Mouse (Mus musculus) hindlimb bud, embryonic 11.5 days (tissue): Measurements from ENCODE around the gene Igf2r.

ENCODE experiments used
- DNase-seq: peaks from one replicate; pipeline ENCODE4 v3.0.0-alpha.2; 2012; ENCODE audit warnings: low read depth, low spot score; ENCODE audit errors: extremely low spot score

The Igf2r gene

GRCm38 (mm10) chr17:12721118-12721886 is 48.2 kb downstream of the Igf2r start:
- DNase-seq = no peak

GRCm38 (mm10) chr17:12718251-12718650 is 51.2 kb downstream of the Igf2r start:
- no peak for DNase-seq

- no peak for DNase-seq
These were observed 52.0 kb downstream of the Igf2r start for GRCm38 (mm10) chr17:12717445-12717844.

DNA sequence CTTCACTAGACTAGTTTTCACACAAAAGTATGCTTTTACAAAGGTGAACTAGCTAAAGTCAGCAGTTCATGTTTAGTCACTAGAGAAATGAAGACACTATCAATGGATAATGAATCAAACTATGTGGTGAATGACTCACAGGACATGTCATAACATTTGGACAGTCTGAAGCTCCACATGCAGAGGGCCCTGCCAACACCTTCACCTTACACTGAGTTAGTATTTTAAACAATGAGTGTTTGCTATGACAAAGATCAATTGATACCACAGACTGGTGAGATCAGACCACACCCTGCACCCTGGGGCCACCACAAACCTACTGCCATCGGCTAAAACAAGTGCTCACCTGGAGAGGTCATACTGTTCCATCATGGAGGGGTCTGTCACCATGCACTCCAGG is 54.4 kb downstream of the Igf2r start:
- no peak for DNase-seq

- no peak for DNase-seq
These were observed 55.3 kb downstream of the Igf2r start for GRCm38 (mm10) chr17:12714080-12714561.

DNA sequence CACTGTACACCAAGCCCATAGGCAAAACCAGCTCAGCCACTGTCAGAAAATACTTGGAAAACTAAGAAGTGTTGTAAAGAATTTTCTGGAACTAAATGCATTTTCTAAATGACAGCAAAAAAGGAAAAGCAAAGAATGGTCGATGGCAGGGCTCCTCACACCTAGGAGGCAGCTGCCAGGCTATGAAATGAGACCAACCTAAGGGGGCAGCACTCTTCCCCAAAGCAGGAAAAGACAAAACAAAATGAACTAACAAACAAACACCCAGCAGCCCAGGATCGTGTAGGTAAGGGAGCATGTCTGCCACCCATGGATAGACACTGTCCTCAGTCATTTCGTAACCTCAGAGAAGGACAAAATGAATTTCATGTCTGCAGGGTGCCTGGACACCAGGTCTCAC is 56.5 kb downstream of the Igf2r start:
- DNase-seq = no peak

DNA sequence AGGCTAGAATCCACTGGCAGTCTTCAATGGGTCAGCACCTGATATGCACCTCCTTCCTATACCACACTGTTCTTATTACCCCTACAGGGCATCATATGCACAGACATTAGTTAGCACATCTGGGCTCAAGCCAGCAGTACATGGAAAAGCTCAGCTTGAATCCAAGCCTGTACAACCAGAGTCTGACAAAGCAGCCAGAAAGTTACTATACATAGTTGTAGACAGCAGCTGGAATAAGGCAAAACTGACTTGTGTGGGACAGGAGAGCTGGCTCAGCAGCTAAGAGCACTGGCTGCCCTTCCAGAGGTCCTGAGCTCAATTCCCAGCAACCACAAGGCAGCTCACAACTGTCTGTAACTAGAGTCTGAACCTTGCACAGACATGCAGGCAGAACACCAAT is 57.3 kb downstream of the Igf2r start:
- DNase-seq = no peak

- DNase-seq = no peak
These were observed 58.5 kb downstream of the Igf2r start for GRCm38 (mm10) chr17:12710976-12711375.

- no peak for DNase-seq
These were observed 59.2 kb downstream of the Igf2r start for GRCm38 (mm10) chr17:12710050-12710780.

GRCm38 (mm10) chr17:12708398-12708797 is 61.1 kb downstream of the Igf2r start:
- no peak for DNase-seq

- no peak for DNase-seq
These were observed 62.8 kb downstream of the Igf2r start for GRCm38 (mm10) chr17:12706590-12707049.

DNA sequence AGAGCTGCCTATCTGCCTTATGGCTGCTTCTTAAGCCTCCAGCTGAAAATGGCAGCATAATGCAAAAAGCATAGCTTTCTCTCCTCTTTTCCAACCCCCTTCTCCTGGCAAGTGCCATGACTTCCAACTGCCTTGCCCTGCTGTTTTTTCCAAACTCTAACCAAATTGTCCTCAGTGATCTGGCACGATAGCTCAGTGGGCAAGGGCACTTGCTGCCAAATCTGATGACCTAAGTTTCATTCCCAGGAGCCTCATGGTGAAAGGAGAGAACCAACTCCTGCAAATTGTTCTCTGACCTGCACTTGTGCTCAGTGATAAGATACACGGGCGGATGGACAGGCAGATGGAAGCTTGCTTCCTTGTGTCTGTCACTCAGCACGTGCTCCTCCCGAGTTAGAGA is 66.6 kb downstream of the Igf2r start:
- DNase-seq = no peak

- DNase-seq = no peak
These were observed 69.1 kb downstream of the Igf2r start for GRCm38 (mm10) chr17:12700373-12700772.

- DNase-seq = no peak
These were observed 77.6 kb downstream of the Igf2r start for GRCm38 (mm10) chr17:12691899-12692298.

DNA sequence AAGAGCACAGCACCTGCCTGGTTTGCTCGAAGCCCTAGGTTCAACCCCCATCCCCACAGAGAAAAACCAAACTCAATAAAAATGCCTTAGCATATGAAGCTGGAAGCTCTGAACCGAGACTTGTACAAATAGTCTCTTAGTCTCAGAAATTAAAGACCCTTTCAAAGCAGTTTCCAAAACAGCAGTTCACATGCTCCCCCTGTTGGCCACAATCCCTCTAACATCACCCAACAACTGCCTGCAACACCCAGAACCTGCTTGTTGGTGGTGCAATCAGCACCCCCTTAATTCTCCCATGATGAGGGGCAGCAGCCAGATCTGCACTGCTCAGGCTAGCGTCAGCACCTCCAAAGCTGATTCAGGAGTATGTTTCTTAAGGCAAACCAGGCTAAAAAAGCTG is 79.9 kb downstream of the Igf2r start:
- no peak for DNase-seq

GRCm38 (mm10) chr17:12688427-12689110 is 80.9 kb downstream of the Igf2r start:
- no peak for DNase-seq

- DNase-seq = no peak
These were observed 84.4 kb downstream of the Igf2r start for GRCm38 (mm10) chr17:12684928-12685624.

DNA sequence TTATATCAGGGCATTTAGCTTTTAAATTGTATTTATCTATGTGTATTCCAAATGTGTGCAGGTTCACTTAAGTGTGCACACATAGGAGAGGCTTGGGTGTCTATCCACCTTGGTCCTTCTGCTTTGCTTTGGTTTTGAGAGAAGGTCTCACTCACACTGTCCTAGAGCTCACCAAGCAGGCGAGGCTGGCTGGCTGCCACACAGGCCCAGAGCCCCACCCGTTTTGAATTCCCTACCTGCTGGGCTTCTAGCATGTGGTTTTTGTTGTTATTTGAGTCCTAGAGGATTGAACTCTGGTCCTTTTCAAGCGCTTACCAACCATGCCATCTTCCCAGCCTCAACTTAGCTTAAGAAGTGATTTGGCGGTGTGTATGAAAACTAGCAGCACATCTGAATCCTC is 85.1 kb downstream of the Igf2r start:
- no peak for DNase-seq

DNA sequence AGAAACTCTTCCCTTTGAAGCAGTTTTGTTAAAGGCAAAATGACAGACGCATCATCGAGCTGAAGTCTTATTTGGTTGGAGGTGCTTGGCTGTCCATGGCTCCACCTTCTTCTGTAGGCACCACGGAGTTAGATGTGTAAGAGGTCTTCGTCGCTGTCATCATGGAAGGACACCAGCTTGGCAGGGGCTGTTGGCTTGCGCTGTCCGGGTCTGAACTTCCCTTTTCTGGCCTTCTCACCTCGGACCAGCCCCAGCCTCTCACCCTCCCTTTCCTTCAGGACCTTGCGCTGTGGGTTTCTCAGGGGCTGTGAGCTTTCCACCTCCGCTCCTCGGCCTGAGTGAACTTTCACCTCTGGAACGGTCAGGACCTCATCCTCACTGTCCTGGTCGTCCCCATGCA is 85.9 kb downstream of the Igf2r start:
- no peak for DNase-seq

DNA sequence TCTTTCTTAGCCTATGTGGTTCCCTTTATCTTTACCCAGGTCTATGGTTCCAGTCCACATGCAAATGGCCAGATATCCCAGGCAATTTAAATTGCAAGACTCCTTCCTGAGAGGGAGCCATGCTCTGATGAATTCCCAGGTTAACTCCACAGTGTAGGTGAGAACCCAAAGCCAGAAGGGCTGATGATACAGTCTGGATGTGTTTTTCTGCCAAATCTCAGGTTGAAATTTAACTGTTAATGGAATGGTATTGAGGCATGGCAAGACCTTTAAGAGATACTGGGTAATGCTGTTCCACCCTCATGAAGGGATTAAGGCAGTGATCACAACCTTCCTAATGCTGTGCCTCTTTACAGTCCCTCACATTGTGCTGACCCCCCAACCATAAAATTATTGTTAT is 91.2 kb downstream of the Igf2r start:
- no peak for DNase-seq

- no peak for DNase-seq
These were observed 92.3 kb downstream of the Igf2r start for GRCm38 (mm10) chr17:12677139-12677538.
